Mouse (Mus musculus) CD8-positive naive resting alpha-beta T cell, adult 2 months (primary cell): Measurements from ENCODE around the gene Tcam1.
"Not testable (repeated sequence)": the region's sequence is repeated elsewhere in the genome, so short reads cannot be mapped to it uniquely, and the experiment has no call there.

Source experiments
- DNase-seq, 2 experiments: peaks; one replicate each; pipeline ENCODE4 v3.0.0; 2022; ENCODE audit warnings: low read depth in 2 of 2, low spot score in 2 of 2

Tcam1 gene

DNA sequence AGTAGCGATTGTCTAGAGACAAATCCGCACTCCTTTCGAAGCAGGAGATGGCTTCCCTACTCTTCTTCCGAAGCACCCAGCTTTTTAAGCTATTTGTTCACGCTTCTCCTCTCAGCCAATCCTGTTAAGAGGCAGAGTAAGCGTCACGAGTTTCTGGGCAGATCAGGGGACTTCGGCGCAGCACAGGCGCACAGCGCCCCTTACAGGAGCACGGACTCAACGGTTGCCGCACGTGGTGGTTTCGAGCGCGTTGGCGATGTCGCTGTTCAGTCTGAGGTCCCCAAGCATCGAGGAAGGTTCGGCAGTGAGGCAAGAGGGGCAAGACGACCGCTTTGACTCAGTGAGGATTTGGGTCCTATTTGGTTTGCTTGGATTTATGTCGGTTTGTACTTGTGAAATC is at the start of gene Tcam1:
TSS of gene Tcam1 (plus strand) at position 219 of the 400 bp plus-strand sequence.
- DNase-seq = peak; percentile 95 to 98

DNA sequence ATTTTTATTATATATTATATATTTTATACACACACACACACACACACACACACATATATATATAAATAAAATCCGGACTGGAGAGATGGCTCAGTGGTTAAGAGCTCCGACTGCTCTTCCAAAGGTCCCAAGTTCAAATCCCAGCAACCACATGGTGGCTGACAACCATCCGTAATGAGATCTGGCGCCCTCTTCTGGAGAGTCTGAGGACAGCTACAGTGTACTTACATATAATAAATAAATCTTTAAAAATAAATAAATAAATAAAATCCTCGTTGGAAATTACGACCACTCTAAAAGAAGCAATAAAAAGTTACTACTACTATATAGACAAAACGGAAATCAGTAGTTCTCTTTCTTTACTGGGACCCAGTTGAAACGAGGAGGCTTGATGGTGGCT is 42.5 kb upstream of the Tcam1 start:
- DNase-seq = not testable (repeated sequence)

- DNase-seq = peak in 1 of 2 experiments; percentile 38
These were observed 29.6 kb upstream of the Tcam1 start for GRCm38 (mm10) chr11:106246834-106247233.

DNA sequence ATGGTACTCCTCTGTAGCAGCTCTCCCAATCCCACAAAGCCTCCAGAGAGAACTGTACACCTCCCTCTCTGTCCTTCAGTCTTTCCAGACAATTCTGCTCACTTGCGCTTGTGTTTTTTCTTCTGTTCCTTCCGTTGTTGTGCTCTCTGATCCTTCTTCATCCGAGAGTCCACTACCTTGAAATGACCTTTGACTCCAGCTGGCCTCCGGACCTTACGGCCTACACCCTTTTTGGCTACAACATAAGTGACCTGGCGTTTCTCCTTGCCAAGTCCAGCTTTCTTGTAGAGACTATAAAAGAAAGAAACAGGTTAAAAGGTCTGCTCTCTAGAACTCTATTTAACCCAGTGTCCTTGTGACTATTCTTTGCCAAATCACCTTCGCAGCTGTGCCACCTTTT is 27.1 kb upstream of the Tcam1 start:
- no peak for DNase-seq

DNA sequence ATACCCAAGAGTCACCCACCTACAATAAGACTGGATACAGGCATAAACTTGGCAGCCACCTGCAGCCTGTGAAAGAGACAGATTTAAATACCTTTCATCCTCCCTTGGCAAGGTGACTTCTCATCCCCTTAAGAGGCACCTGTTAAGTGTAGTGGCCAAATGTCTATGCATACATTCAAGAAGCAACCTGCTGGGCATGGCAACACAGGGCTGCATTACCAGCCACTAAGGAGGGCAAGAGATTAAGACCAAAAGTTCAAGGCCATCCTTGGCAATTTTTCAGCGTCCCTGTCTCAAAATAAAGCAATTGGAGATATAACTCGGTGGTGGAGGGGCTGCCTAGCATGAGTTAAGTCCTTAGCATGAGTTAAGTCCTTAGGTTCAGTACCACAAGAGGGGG is 21.7 kb upstream of the Tcam1 start:
- no peak for DNase-seq

GRCm38 (mm10) chr11:106255174-106255573 is 21.3 kb upstream of the Tcam1 start:
- DNase-seq = no peak

DNA sequence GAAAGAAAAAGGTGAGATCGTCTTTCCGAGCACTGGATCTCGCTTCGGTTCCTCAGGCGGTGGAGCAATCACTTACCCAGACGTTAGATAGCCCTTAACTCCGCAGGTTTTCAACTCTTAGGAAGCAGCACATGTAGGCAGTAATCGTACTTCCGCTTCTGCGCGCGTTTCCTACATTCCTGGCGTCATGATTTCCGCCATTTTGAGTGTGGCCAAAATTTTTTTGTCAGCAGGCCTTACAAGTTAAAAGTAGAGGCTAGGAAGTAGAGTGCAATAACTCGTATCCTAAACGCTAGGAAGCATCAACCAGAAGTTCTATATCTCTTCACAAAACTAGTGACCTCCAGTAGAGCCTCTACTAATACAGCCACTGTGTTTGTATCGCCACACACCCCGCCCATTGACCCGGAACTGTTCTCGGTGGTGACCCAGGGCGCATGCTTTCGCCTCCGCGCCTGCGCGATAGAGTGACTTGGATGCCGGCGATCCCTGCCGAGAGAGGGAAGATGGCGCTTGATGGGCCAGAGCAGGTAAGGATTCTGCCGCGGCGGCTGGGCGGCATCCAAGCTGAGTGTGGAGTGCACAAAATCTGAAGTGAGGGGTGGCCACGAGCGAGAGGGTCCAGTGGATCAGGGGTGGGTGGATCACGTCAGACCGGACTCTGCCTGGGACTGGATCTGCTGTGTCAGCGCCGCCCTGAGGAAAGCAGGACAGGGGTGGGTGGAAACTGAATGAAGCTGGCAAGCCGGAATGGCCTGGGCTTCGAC is 20.6 kb upstream of the Tcam1 start, which contains the start of the genes Ftsj3 and Psmc5:
TSS of gene Ftsj3 (minus strand) at position 395 of the 767 bp plus-strand sequence.
TSS of gene Psmc5 (plus strand) at position 470 of the 767 bp plus-strand sequence.
- peak; percentile 96 for DNase-seq

DNA sequence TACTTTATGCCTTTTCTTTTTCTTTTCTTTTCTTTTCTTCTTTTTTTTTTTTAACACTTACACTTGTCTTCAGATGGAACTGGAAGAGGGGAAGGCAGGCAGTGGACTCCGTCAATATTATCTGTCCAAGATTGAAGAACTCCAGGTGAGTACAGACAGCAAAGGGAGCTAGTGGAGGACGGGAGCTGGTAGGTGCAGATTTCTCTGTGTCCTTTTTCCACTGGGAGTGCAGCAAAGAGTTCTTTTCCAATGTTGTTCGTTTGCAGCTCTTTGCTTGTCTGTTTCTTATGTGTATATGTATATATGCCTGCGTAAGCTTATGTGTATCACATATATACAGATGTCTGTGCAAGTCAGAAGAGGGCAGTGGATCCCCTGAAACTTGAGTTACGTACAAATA is 19.7 kb upstream of the Tcam1 start:
- DNase-seq = no peak

- DNase-seq = no peak
These were observed 15.5 kb upstream of the Tcam1 start for GRCm38 (mm10) chr11:106260826-106261450.

GRCm38 (mm10) chr11:106263963-106264362 is 12.5 kb upstream of the Tcam1 start:
- DNase-seq = no peak

DNA sequence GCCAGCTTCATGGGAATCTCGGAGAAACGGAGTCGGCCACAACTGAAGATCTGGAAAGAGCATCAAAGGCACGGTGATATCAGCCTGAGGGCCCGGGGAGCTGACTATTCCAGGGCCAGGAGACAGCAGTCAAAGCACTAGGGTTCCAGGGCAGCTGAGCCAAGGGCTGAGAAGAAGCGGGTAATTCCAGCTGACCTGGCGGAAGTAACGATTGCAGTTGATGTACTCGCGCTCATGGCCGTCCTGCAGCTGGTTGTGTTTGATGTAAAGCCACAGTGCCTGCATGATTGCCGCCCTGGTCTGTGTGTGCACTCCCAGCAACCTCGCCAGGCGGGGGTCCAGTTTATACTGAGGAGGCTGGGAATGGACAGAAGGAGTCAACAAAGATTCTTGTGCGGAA is 11.5 kb upstream of the Tcam1 start:
- no peak for DNase-seq

DNA sequence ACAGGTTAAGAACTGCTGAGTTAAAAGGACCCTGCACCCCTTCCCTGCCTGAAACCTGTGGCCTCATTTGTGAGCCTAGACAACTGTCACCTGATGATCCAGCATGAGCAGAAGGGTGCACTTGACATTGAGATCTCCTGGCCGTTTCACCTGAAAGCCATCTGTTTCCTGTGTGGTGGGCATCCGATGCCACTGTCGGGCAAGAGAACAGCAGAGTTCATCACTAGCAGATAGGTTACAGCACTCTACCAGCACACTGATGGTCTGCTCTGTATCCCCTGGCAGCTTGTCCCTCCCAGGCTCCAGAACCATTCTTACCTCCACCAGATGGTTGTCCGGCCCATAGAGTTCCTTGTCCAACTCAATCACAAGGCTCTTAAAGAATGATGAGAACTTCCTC is 10.9 kb upstream of the Tcam1 start:
- DNase-seq = no peak

DNA sequence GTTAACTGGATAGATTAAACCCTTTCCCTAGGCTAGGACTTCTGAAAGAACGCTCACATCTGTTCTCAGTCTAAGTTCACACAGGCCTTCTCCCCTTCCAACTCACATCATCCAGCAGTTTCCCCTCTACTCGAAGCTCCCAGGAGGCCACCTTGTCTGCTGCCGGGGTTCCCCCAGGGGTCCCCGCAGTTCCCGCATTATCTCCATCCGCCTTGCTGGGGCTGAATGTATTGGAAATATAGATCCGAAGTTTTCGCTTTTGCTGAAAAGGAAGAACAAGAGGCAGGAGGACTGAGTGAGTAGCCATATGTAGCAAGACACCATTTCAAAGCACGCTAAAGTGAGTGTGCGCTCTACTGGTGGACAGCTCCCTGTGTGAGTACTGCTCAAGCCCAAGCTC is 10.0 kb upstream of the Tcam1 start:
- DNase-seq = no peak

DNA sequence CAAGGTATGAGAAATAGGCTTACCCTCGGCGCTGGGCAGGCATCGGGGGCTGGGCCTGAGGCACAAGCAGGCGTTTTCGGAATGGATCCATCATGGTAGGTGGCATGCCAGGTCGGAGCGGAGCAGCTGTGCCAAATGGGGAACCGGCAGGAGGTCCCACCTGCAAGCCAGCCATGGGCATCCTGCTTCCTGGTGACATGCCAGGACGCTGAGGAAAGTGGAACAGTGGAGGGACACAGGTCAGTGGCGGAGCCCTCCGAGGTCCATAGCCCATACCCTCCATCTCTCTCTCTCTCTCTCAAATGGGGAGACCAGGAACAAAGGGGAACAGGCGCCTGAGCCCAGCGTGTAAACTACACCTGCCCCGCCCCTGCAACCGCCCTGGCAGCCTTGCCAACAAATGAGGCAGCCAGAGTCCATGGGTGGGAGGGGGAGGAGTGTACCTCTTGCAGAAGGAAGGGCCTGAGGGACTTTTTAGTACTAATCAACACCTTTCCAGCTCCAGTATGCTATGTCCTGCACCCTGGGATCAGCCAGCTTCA is 9.1 kb upstream of the Tcam1 start:
- no peak for DNase-seq

- DNase-seq = no peak
These were observed 8.6 kb upstream of the Tcam1 start for GRCm38 (mm10) chr11:106267871-106268270.

DNA sequence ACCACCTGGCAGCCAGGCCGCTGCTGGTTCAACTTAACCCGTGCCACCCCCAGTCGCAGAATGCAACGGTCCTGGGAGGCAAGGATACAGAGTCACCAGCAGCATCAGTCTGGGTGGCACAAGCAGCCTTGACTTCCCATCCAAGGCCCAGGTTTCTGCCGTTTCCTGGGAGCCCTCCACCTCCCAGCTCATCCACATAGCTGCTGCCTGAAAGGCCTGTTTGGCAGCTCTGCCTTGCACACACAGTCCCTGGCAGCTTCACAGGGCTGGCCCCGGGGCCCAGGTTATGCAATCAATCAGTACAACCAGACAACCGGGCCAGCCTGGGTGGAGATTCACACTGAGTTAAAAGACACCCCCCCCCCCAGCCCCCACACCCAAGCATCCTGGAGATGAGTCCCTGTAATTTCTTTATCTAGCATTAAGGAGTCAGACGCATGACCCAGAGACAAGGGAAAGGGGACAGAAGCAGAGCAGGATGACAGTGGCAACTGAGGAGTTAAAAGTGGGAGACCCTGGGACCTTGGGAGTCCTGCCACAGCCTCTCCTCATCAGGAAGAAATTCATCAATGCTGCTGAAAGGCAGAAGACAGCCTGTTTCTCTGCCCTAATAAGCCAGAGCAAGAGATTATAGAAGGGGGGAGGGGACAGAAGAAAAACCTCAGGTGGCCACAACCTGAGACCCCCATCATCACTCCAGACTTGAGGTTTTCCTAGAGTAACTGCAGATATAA is 8.0 kb upstream of the Tcam1 start:
- DNase-seq = no peak

- DNase-seq = peak; percentile 24 to 44
These were observed 7.4 kb upstream of the Tcam1 start for GRCm38 (mm10) chr11:106269060-106269431.

DNA sequence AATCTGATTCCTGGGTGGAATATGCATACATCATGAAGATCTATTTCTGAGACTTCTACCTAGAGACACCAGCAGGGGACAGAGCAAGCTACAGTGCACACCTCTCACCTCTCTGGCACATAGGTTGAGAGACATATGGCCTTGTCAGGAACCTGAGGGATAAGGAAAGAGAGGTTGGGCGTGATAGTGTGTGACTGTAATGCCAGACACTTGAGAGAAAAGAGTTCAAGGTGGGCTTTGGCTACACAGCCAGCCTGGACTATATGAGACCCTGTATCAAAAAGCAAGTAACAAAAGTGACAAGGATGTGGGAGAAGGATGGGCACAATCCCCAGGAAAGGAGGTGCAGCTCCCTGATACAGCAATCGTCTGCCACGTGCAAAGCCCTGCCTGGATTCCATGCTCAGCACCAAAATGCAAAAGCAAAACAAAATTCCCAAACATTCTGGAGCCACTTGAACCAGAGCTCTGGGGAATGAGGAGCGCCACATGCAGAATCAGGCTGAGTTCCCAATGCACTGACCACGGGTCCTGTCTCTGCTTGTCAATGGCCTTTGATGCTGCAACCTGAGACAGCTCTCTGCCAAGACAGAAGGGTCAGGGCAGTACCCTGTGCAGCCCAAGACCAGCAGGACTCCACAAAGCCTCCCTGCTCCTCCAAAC is 5.2 kb upstream of the Tcam1 start:
- no peak for DNase-seq

GRCm38 (mm10) chr11:106271794-106272643 is 4.5 kb upstream of the Tcam1 start:
- peak in 1 of 2 experiments; percentile 11 for DNase-seq

GRCm38 (mm10) chr11:106272644-106273310 is 3.7 kb upstream of the Tcam1 start, which contains the start of gene Smarcd2:
Gene Smarcd2, minus strand, starts transcription at chr11:106272972.
- peak; percentile 93 to 97 for DNase-seq
